Mouse (Mus musculus): ENCODE measurements at regions not wholly inside any gene's neighbourhood (a gene's known extent, or its start where the extent isn't known, plus 50 kb on each side); places are given as distances from the start of the nearest gene placed in this dataset.

GRCm38 (mm10) chr4:12285983-12286382 is 114.2 kb upstream of the Fam92a start:
- H3K27me3 ChIP-seq = no peaks in the 10 kb centered on the region
- ATAC-seq (replicated peaks; ENCODE audit: insufficient number of reproducible peaks, insufficient read depth, low FRiP score, low read depth) = no peak
- no peaks in the 10 kb centered on the region for H3K4me1 ChIP-seq (replicated peaks)
- H3K4me3 ChIP-seq = no peak overlapping the region
- no peaks in the 10 kb centered on the region for H3K9me3 ChIP-seq (replicated peaks)
- H3K4me2 ChIP-seq = no peak overlapping the region
- no peaks in the 10 kb centered on the region for H3K36me3 ChIP-seq
- no peak overlapping the region for H3K9ac ChIP-seq
- no peak overlapping the region for H3K27ac ChIP-seq

GRCm38 (mm10) chr4:12277949-12278348 is 106.1 kb upstream of the Fam92a start:
- no peak overlapping the region for H3K4me2 ChIP-seq
- peaks cover 13% of the 10 kb centered on the region for H3K4me1 ChIP-seq (replicated peaks)
- no peaks in the 10 kb centered on the region for H3K36me3 ChIP-seq
- 31% methylated on average over 3 of the region's 3 CpGs for WGBS
- no peaks in the 10 kb centered on the region for H3K9me3 ChIP-seq (replicated peaks)
- H3K27ac ChIP-seq = peak overlapping the region; percentile 21; the same call in 1 of the 2 replicates
- H3K27me3 ChIP-seq = no peaks in the 10 kb centered on the region
- H3K4me3 ChIP-seq = no peak overlapping the region
- ATAC-seq (replicated peaks; ENCODE audit: insufficient number of reproducible peaks, insufficient read depth, low FRiP score, low read depth) = peak; percentile 47
- no peak overlapping the region for H3K9ac ChIP-seq

GRCm38 (mm10) chr4:12273369-12273768 is 101.6 kb upstream of the Fam92a start:
- Histone ChIP-seq H3K9me3 (replicated peaks) (no peaks in the 10 kb centered on the region), H3K4me2 (no peak overlapping the region), H3K4me3 (no peak overlapping the region), H3K9ac (no peak overlapping the region), H3K36me3 (no peaks in the 10 kb centered on the region), H3K4me1 (replicated peaks) (peaks cover 11% of the 10 kb centered on the region), H3K27ac (no peak overlapping the region), H3K27me3 (no peaks in the 10 kb centered on the region)
- WGBS = 64% methylated on average over 6 of the region's 6 CpGs
- ATAC-seq (replicated peaks; ENCODE audit: insufficient number of reproducible peaks, insufficient read depth, low FRiP score, low read depth) = no peak

GRCm38 (mm10) chr4:12272914-12273313 is 101.1 kb upstream of the Fam92a start:
- WGBS = 67% methylated on average over 6 of the region's 6 CpGs
- H3K36me3 ChIP-seq = no peaks in the 10 kb centered on the region

GRCm38 (mm10) chr4:12272378-12272777 is 100.6 kb upstream of the Fam92a start:
- H3K27me3 ChIP-seq = no peaks in the 10 kb centered on the region
- H3K9me3 ChIP-seq (replicated peaks) = no peaks in the 10 kb centered on the region
- 83% methylated on average over 6 of the region's 6 CpGs for WGBS
- H3K27ac ChIP-seq = no peak overlapping the region
- H3K4me1 ChIP-seq (replicated peaks) = peaks cover 3% of the 10 kb centered on the region; the same call in 1 of the 2 replicates
- H3K9ac ChIP-seq = no peak overlapping the region
- H3K36me3 ChIP-seq = no peaks in the 10 kb centered on the region
- no peak overlapping the region for H3K4me2 ChIP-seq
- H3K4me3 ChIP-seq = no peak overlapping the region
- ATAC-seq (replicated peaks; ENCODE audit: insufficient number of reproducible peaks, insufficient read depth, low FRiP score, low read depth) = no peak

More at GRCm38 (mm10) chr4:12272914-12273313, 101.1 kb upstream of the Fam92a start:
- Histone ChIP-seq H3K27ac (no peak overlapping the region), H3K4me2 (no peak overlapping the region), H3K4me1 (replicated peaks) (peaks cover 6% of the 10 kb centered on the region), H3K9ac (no peak overlapping the region), H3K9me3 (replicated peaks) (no peaks in the 10 kb centered on the region), H3K4me3 (no peak overlapping the region), H3K27me3 (no peaks in the 10 kb centered on the region)
- no peak for ATAC-seq (replicated peaks; ENCODE audit: insufficient number of reproducible peaks, insufficient read depth, low FRiP score, low read depth)

GRCm38 (mm10) chr4:12263746-12264145 is 91.9 kb upstream of the Fam92a start:
- Histone ChIP-seq H3K4me3 (no peak overlapping the region), H3K27ac (no peak overlapping the region), H3K9me3 (replicated peaks) (no peaks in the 10 kb centered on the region), H3K27me3 (no peaks in the 10 kb centered on the region), H3K4me2 (no peak overlapping the region), H3K36me3 (no peaks in the 10 kb centered on the region), H3K4me1 (replicated peaks) (no peaks in the 10 kb centered on the region), H3K9ac (no peak overlapping the region)
- ATAC-seq (replicated peaks; ENCODE audit: insufficient number of reproducible peaks, insufficient read depth, low FRiP score, low read depth) = no peak

GRCm38 (mm10) chr4:12263197-12263596 is 91.4 kb upstream of the Fam92a start:
- Histone ChIP-seq H3K4me2 (no peak overlapping the region), H3K27ac (no peak overlapping the region), H3K9ac (no peak overlapping the region), H3K4me3 (no peak overlapping the region), H3K9me3 (replicated peaks) (no peaks in the 10 kb centered on the region), H3K27me3 (no peaks in the 10 kb centered on the region), H3K4me1 (replicated peaks) (no peaks in the 10 kb centered on the region), H3K36me3 (no peaks in the 10 kb centered on the region)
- WGBS = 88% methylated on average over 10 of the region's 10 CpGs
- no peak for ATAC-seq (replicated peaks; ENCODE audit: insufficient number of reproducible peaks, insufficient read depth, low FRiP score, low read depth)

GRCm38 (mm10) chr4:12247994-12248393 is 76.2 kb upstream of the Fam92a start:
- Histone ChIP-seq H3K9me3 (replicated peaks) (no peaks in the 10 kb centered on the region), H3K9ac (no peak overlapping the region), H3K36me3 (no peaks in the 10 kb centered on the region), H3K4me2 (no peak overlapping the region), H3K27me3 (no peaks in the 10 kb centered on the region), H3K4me1 (replicated peaks) (no peaks in the 10 kb centered on the region), H3K4me3 (no peak overlapping the region), H3K27ac (no peak overlapping the region)
- ATAC-seq (replicated peaks; ENCODE audit: insufficient number of reproducible peaks, insufficient read depth, low FRiP score, low read depth) = no peak

GRCm38 (mm10) chr4:12246595-12246994 is 74.8 kb upstream of the Fam92a start:
- Histone ChIP-seq H3K4me3 (no peak overlapping the region), H3K9ac (no peak overlapping the region), H3K36me3 (no peaks in the 10 kb centered on the region), H3K4me2 (no peak overlapping the region), H3K27me3 (0 out of 2 replicates have a peak, but pooled peaks cover 3% of the 10 kb centered on the region), H3K27ac (no peak overlapping the region), H3K4me1 (replicated peaks) (no peaks in the 10 kb centered on the region), H3K9me3 (replicated peaks) (no peaks in the 10 kb centered on the region)
- ATAC-seq (replicated peaks; ENCODE audit: insufficient number of reproducible peaks, insufficient read depth, low FRiP score, low read depth) = no peak
- WGBS = 78% methylated on average over 4 of the region's 4 CpGs

- no peak for ATAC-seq (replicated peaks; ENCODE audit: insufficient number of reproducible peaks, insufficient read depth, low FRiP score, low read depth)
- Histone ChIP-seq H3K27ac (no peak overlapping the region), H3K4me2 (peak overlapping the region; percentile 44), H3K36me3 (no peaks in the 10 kb centered on the region), H3K9ac (no peak overlapping the region), H3K4me1 (replicated peaks) (no peaks in the 10 kb centered on the region), H3K27me3 (peaks cover 4% of the 10 kb centered on the region; the same call in 1 of the 2 replicates), H3K4me3 (peak overlapping the region; percentile 18; the same call in 1 of the 2 replicates), H3K9me3 (replicated peaks) (no peaks in the 10 kb centered on the region)
- 3% methylated on average over 12 of the region's 12 CpGs for WGBS
Measured at GRCm38 (mm10) chr4:12240941-12241571, 69.2 kb upstream of the Fam92a start.

GRCm38 (mm10) chr4:12230731-12231130 is 58.9 kb upstream of the Fam92a start:
- H3K27me3 ChIP-seq = no peaks in the 10 kb centered on the region
- no peak overlapping the region for H3K4me3 ChIP-seq
- ATAC-seq (replicated peaks; ENCODE audit: insufficient number of reproducible peaks, insufficient read depth, low FRiP score, low read depth) = no peak
- no peaks in the 10 kb centered on the region for H3K4me1 ChIP-seq (replicated peaks)
- WGBS = 39% methylated on average over 1 of the region's 1 CpGs
- no peaks in the 10 kb centered on the region for H3K9me3 ChIP-seq (replicated peaks)
- H3K27ac ChIP-seq = no peak overlapping the region
- no peak overlapping the region for H3K9ac ChIP-seq
- no peaks in the 10 kb centered on the region for H3K36me3 ChIP-seq
- H3K4me2 ChIP-seq = no peak overlapping the region
